In the genomic region with DNA sequence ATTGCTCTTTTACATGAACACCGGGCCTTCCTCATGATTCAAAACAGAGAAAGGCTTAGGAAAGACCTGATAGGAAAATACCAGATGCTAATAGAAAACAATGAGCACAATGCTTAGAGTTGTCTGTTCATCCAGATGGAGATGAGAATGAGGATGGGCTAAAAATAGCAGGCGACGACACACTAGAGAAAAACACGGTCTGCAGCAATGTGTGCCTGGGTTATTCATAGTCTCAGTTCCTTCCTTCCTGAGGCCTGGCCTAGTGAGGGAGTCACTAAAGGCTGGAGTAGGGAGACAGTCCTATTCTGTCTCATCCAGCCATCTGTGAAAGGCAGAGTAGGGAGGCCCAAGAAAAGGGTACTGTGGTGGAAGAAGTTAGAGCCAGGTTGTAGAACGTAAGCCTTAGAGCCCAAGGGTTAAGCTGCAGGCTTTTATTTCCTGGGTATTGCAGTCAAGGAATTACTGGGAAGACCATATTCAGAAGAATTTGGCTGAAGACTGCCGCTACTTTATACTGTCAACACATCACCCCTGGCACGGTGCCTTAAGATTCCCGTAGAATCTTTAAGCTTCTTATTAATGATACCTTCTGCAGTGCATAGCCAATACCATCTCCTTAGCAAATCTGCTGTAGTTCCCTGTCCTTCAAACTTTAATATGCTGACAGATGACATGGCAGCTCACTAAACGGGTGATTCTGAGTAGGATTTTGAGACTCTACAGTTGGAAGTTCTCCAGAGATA, we compare ENCODE assay signal across 8 mouse cellular contexts. TPM values are rescaled to one million over a fixed set of nuclear protein-coding genes. Genes with fewer than 3 reads are reported as not detected.
DNase-seq lines count a peak whose midpoint lies in the region; ATAC-seq lines count a peak whose summit lies in the region.

No protein-coding gene starts in this region.

- peaks cover 44% of the 10 kb centered on the region for H3K4me1 ChIP-seq in embryonic facial prominence, embryonic 14.5 days (ENCODE audit: control insufficient read depth, insufficient read depth, low read length)
- H3K4me1 ChIP-seq in heart, embryonic 15.5 days (replicated peaks) = peaks cover 12% of the 10 kb centered on the region
- peaks cover 47% of the 10 kb centered on the region for H3K4me1 ChIP-seq in midbrain, embryonic 13.5 days (replicated peaks)

- no peaks in the 10 kb centered on the region for H3K36me3 ChIP-seq in embryonic facial prominence, embryonic 14.5 days (ENCODE audit: control insufficient read depth, insufficient read depth, low read length)
- H3K36me3 ChIP-seq in heart, embryonic 15.5 days = no peaks in the 10 kb centered on the region
- H3K36me3 ChIP-seq in midbrain, embryonic 13.5 days = no peaks in the 10 kb centered on the region

- peak overlapping the region; percentile 81 for H3K27ac ChIP-seq in embryonic facial prominence, embryonic 14.5 days (replicated peaks; ENCODE audit: low read depth, low read length)
- H3K27ac ChIP-seq in heart, embryonic 15.5 days = peak overlapping the region; percentile 79
- peak overlapping the region; percentile 86 for H3K27ac ChIP-seq in midbrain, embryonic 13.5 days

- 55% methylated on average over 9 of the region's 9 CpGs for WGBS in embryonic facial prominence, embryonic 14.5 days
- WGBS in heart, embryonic 15.5 days = 30% methylated on average over 9 of the region's 9 CpGs
- WGBS in midbrain, embryonic 13.5 days = 68% methylated on average over 9 of the region's 9 CpGs

- H3K4me2 ChIP-seq in embryonic facial prominence, embryonic 14.5 days (ENCODE audit: low read depth, low read length) = no peak overlapping the region
- no peak overlapping the region for H3K4me2 ChIP-seq in heart, embryonic 15.5 days
- no peak overlapping the region for H3K4me2 ChIP-seq in midbrain, embryonic 13.5 days (replicated peaks)

- H3K4me3 ChIP-seq in embryonic facial prominence, embryonic 14.5 days (ENCODE audit: low read depth, low read length) = no peak overlapping the region
- no peak overlapping the region for H3K4me3 ChIP-seq in heart, embryonic 15.5 days
- no peak overlapping the region for H3K4me3 ChIP-seq in midbrain, embryonic 13.5 days (replicated peaks)

- H3K9me3 ChIP-seq in embryonic facial prominence, embryonic 14.5 days (ENCODE audit: control insufficient read depth, low read length) = peaks cover 5% of the 10 kb centered on the region; the same call in 1 of the 2 replicates
- H3K9me3 ChIP-seq in heart, embryonic 15.5 days (replicated peaks) = no peaks in the 10 kb centered on the region
- H3K9me3 ChIP-seq in midbrain, embryonic 13.5 days = peaks cover 10% of the 10 kb centered on the region

- peak; percentile 31; the same call in 1 of the 2 replicates for ATAC-seq in embryonic facial prominence, embryonic 14.5 days (ENCODE audit: low read depth)
- peak; percentile 83 for ATAC-seq in heart, embryonic 15.5 days (replicated peaks; ENCODE audit: insufficient number of reproducible peaks, insufficient read depth, low FRiP score, low read depth)
- ATAC-seq in midbrain, embryonic 13.5 days = no peak

- no peaks in the 10 kb centered on the region for H3K27me3 ChIP-seq in embryonic facial prominence, embryonic 14.5 days (replicated peaks; ENCODE audit: control insufficient read depth, insufficient read depth, low read length)
- no peaks in the 10 kb centered on the region for H3K27me3 ChIP-seq in heart, embryonic 15.5 days
- no peaks in the 10 kb centered on the region for H3K27me3 ChIP-seq in midbrain, embryonic 13.5 days

- no peak overlapping the region for H3K9ac ChIP-seq in embryonic facial prominence, embryonic 14.5 days (ENCODE audit: low read depth, low read length)
- no peak overlapping the region for H3K9ac ChIP-seq in heart, embryonic 15.5 days
- H3K9ac ChIP-seq in midbrain, embryonic 13.5 days (replicated peaks) = no peak overlapping the region

- peak; percentile 86 for DNase-seq in brain, adult 2 months (ENCODE audit: low read depth, low spot score)
- DNase-seq in embryonic facial prominence, embryonic 14.5 days (ENCODE audit: low spot score) = peak; percentile 74
- DNase-seq in layer of hippocampus, adult 11-12 months (ENCODE audit: low spot score) = peak; percentile 62
- DNase-seq in urinary bladder, postnatal 10 days (ENCODE audit: low spot score) = no peak
- no peak for DNase-seq in thymus, postnatal 10 days (ENCODE audit: low spot score in 2 of 2)
- DNase-seq in thymus, postnatal 14 days = no peak

RNA-seq across cellular contexts. Expression of a gene that starts 43.2 kb away (rescaled TPM):
- 7.9 and 8.8 TPM in 2 replicates for polyA plus RNA-seq in embryonic facial prominence, embryonic 14.5 days (2014; fragmentation: Nextera tagmentation; extraction: Ambion mirVana)
- polyA plus RNA-seq in heart, embryonic 15.5 days (2015; fragmentation: Nextera tagmentation; extraction: Ambion mirVana) = 3.7 and 4.5 TPM in 2 replicates
- polyA plus RNA-seq in midbrain, embryonic 13.5 days (2015; fragmentation: Nextera tagmentation; extraction: Ambion mirVana) = 5.6 and 6.0 TPM in 2 replicates

Comparison
In these comparisons a context has a peak if more than half of its experiments do, and no peak if none do; other contexts are left out.
1. DNase-seq: peak in brain, adult 2 months (single experiment), embryonic facial prominence, embryonic 14.5 days (single experiment) and layer of hippocampus, adult 11-12 months (single experiment); none in urinary bladder, postnatal 10 days (single experiment), thymus, postnatal 10 days (0 of 2) and thymus, postnatal 14 days (single experiment).
2. Peak in every context shown above with its lines, with median percentiles within 50 percentile points of each other: H3K27ac ChIP-seq.